Mouse (Mus musculus) liver, adult 2 months (tissue): ENCODE measurements at regions not wholly inside any gene's neighbourhood (a gene's known extent, or its start where the extent isn't known, plus 50 kb on each side); places are given as distances from the start of the nearest gene placed in this dataset.

Experiments used
- DNase-seq: peaks from one replicate; pipeline ENCODE4 v3.0.0-alpha.2; 2011; ENCODE audit warnings: low read depth, low spot score; ENCODE audit errors: extremely low read depth
- H3K27ac ChIP-seq: fragments of 200-500 bp; replicated peaks from 2 replicates; pipeline ENCODE4 v1.5.1; 2012; ENCODE audit warnings: low read depth, mild to moderate bottlenecking, control low read depth, inconsistent platforms, low read length; ENCODE audit not compliant: insufficient read depth
- H3K27me3 ChIP-seq: fragments of 200-500 bp; 2 replicates; pipeline ENCODE4 v1.6.1; 2012; ENCODE audit warnings: mild to moderate bottlenecking, moderate library complexity, low read length, inconsistent platforms; ENCODE audit not compliant: control insufficient read depth, insufficient read depth
- H3K36me3 ChIP-seq: fragments of 200-500 bp; 2 replicates; pipeline ENCODE4 v1.6.1; 2012; ENCODE audit warnings: low read length, inconsistent platforms; ENCODE audit not compliant: control insufficient read depth, insufficient read depth
- H3K4me1 ChIP-seq: fragments of 200-500 bp; 2 replicates; pipeline ENCODE4 v1.6.1; 2011; ENCODE audit warnings: low read length; ENCODE audit not compliant: control insufficient read depth, insufficient read depth
- H3K4me3 ChIP-seq: fragments of 200-500 bp; 2 replicates; pipeline ENCODE4 v1.5.1; 2011; ENCODE audit warnings: low read depth, mild to moderate bottlenecking, control low read depth, low read length, moderate library complexity; ENCODE audit not compliant: insufficient read depth
- H3K79me2 ChIP-seq: fragments of 200-500 bp; 2 replicates; pipeline ENCODE4 v1.6.1; 2012; ENCODE audit warnings: inconsistent platforms, mild to moderate bottlenecking, low read length, moderate library complexity; ENCODE audit not compliant: control insufficient read depth, insufficient read depth
- H3K9ac ChIP-seq: fragments of 200-500 bp; 2 replicates; pipeline ENCODE4 v1.6.1; 2012; ENCODE audit warnings: low read depth, mild to moderate bottlenecking, control low read depth, inconsistent platforms, low read length
- CTCF ChIP-seq: fragments of 200-500 bp; IDR thresholded peaks from 2 replicates; pipeline ENCODE4 v1.5.1; 2011; ENCODE audit warnings: low read depth, low read length, control low read depth
- POLR2A ChIP-seq: fragments of 200-500 bp; IDR thresholded peaks from 2 replicates; pipeline ENCODE4 v1.6.1; 2011; ENCODE audit warnings: low read length, control low read depth; ENCODE audit not compliant: insufficient read depth; ENCODE audit errors: extremely low read depth
- WGBS: fragments of 180-500 bp; shearing (Covaris S2); methylation state at CpG from one replicate; pipeline ENCODE4 v1.1.7; 2018; 5-methylcytosine and 5-hydroxymethylcytosine counted together

DNA sequence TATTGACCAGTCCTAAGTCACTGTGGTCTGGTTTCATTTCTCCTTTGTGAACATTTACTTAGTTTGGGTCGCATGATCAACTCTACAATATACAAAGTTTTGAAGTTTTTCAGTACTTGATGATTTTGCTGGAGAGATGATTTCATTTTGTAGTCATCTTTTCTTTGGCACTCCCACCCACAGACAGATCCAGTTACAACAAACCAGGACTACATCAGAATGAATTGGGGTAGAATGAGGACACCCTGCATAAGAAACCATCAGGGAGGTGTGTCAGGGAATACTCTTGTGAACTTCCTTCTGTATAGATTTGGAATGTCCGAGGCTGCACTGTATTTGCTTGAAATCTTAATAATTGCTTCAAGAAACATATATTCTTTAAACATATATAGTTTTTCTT is 59.5 kb upstream of the Mmadhc start:
- no peak overlapping the region for H3K4me3 ChIP-seq
- WGBS: 83% methylated on average over 2 of the region's 2 CpGs
- no peak for TF ChIP-seq CTCF
- no peak for TF ChIP-seq POLR2A
- no peaks in the 10 kb centered on the region for H3K36me3 ChIP-seq
- H3K4me1 ChIP-seq: no peaks in the 10 kb centered on the region
- no peaks in the 10 kb centered on the region for H3K27me3 ChIP-seq
- H3K79me2 ChIP-seq: no peaks in the 10 kb centered on the region
- H3K9ac ChIP-seq: no peak overlapping the region
- H3K27ac ChIP-seq: no peak overlapping the region
- DNase-seq: no peak

DNA sequence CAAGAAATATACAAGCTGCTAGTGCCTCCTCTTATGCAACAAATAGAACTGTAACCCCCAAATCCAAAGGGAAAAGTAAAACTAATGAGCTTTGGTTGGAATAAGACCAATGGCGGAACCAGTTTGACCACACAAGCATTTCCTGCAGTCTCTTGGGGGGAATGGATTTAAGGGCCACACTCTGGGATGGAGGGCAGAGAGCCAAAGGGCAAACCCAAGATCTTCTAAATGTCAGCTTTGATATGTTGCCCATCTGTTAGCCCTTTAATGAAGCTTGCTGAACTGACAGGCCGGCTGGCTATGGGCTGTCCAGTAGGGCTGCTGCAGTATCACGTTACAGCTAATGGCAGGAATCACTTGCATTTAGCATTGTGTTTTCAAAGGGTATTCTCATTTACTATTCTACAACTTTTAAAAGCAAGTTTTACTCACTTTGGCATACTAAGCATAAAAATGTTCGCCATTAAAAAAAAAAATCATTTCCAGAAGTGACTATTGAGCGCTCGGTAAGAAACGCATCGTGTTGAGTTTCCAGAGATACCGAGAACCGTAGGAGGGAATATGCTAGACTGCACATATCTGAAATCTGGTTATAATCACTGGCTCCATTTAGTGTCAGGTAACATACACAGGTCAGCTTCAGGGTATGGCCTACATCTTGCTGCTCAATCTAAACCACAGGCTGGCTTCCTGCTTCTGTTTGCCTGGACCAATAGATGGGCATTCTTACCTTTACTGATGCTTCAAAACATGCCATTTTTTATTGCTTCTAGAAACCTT is 51.1 kb upstream of the Mmadhc start:
- no peak overlapping the region for H3K4me3 ChIP-seq
- no peaks in the 10 kb centered on the region for H3K79me2 ChIP-seq
- TF ChIP-seq POLR2A (no peak), CTCF (no peak)
- H3K27ac ChIP-seq: no peak overlapping the region
- WGBS: 93% methylated on average over 10 of the region's 10 CpGs
- no peak overlapping the region for H3K9ac ChIP-seq
- no peak for DNase-seq
- no peaks in the 10 kb centered on the region for H3K27me3 ChIP-seq
- no peaks in the 10 kb centered on the region for H3K4me1 ChIP-seq
- no peaks in the 10 kb centered on the region for H3K36me3 ChIP-seq
